Mouse (Mus musculus): ENCODE measurements at regions not wholly inside any gene's neighbourhood (a gene's known extent, or its start where the extent isn't known, plus 50 kb on each side); places are given as distances from the start of the nearest gene placed in this dataset.
"Not testable (repeated sequence)": the region's sequence is repeated elsewhere in the genome, so short reads cannot be mapped to it uniquely, and the experiment has no call there.

DNA sequence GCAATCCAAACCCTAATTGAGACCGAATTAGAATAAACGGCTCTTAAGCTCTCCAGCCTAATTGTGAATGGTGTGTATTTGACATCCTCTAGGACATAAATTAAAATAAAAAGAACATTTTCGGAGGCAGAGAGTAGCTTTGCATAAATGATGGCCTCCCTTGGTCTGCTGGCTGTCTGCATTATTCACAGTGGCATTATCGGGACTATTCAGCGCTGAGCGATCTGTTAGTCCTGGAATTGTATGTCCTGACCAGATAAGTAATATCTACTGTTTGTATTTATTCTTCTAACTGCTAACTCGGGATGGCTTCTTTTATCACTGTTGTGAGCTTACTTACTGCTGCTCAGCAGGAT, 299.6 kb downstream of the Chl1 start:
- no peak for DNase-seq

GRCm38 (mm10) chr6:103810342-103811001, 300.1 kb downstream of the Chl1 start:
- DNase-seq, result peak; percentile 43 to 56

GRCm38 (mm10) chr6:103816396-103816795, 306.0 kb downstream of the Chl1 start:
- not testable (repeated sequence) for DNase-seq

- no peak for DNase-seq
These were observed 315.7 kb downstream of the Chl1 start for GRCm38 (mm10) chr6:103826042-103826441.

- no peak for DNase-seq
These were observed 317.2 kb downstream of the Chl1 start for GRCm38 (mm10) chr6:103827623-103828022.

GRCm38 (mm10) chr6:103828866-103829265, 318.5 kb downstream of the Chl1 start:
- DNase-seq, result no peak

DNA sequence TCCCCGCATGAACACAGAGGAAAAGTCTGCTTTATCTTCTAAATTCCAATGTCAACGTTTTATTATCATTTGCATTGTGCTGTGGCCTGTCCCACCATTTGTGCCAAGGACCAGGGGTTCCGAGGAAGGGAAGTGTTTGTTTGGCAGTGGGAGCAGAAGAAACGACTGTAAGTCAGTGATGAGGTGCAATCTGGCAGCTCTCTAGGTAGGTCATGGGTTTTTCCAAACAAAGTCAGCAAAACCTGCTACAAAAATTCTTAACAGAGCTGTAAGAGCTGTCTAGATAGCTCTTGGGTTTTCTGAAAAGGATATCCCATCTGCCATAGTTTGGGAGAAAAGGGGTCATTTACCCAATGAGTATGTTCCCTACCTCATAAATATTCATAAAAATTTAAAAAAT, 321.9 kb downstream of the Chl1 start:
- DNase-seq, result no peak

GRCm38 (mm10) chr6:103832808-103833207, 322.4 kb downstream of the Chl1 start:
- no peak for DNase-seq

GRCm38 (mm10) chr6:103833501-103834132, 323.2 kb downstream of the Chl1 start:
- peak; percentile 81 to 85 for DNase-seq

DNA sequence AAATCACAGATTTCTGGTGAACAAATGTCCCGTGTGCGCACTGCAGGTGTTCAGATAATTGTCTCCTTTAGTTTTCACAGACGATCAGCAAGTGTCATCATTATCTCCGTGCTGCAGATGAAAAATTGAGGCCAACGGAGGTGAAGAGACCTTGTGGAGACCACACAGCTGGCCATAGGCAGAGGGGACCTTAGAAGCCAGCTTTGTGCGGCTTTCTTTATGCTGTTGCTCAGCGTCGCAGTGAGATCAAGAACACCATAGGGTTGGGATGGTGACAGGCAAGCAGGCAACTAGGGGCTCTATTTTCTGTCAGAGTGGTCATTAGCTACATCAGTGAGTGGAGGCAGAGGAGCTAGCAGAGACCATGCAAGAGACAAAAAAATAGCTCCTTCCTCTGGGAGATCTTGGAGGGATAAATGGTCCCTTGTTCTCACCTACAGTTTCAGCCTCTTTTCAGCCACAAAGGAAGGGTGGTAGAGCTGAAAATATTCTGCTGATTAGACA, 324.4 kb downstream of the Chl1 start:
- no peak for DNase-seq

DNA sequence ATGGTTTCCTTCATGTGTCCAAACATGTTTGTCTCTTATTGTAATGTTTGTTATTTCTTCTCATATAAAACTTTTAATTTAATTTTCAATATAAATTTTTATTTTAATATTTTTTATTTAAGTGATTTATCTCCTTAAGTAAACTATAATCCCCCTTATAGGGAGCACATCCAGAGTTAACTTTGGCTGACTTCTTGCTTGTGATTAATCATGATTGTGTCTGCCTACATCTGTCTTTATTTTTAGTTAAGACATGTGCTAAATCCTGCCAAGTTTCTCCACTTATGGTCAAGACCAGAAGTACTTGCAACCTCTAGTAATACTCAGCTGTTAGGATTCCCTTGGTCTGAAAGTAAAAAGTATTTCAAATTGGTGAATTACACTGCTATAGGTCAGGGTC, 349.4 kb downstream of the Chl1 start:
- no peak for DNase-seq

DNA sequence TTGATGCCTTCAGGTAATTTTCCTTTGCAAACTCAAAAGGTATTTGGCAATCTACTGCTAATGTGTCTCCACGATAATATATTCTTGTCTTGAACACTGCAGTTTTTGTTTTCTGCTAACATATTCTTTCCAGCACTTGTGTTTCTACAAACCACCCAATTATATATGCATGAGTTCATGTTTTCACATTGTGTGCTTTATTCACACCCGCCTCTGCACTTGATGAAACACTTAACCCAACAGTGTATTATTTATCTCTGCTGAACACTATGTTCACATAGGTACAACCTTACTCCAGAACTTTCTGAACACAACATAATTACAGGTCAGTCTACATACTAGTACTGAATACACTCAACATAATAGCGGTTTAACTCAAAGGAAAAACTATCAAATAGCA, 383.1 kb downstream of the Chl1 start:
- no peak for DNase-seq

- DNase-seq, result no peak
These were observed 414.1 kb downstream of the Chl1 start for GRCm38 (mm10) chr6:103924504-103924903.

GRCm38 (mm10) chr6:103927094-103927493, 416.7 kb downstream of the Chl1 start:
- DNase-seq, result peak; percentile 3 to 38

GRCm38 (mm10) chr6:103940345-103940744, 430.0 kb downstream of the Chl1 start:
- DNase-seq, result no peak

- DNase-seq, result no peak
These were observed 434.0 kb downstream of the Chl1 start for GRCm38 (mm10) chr6:103944361-103944760.

GRCm38 (mm10) chr6:103947474-103947873, 437.1 kb downstream of the Chl1 start:
- DNase-seq, result no peak

DNA sequence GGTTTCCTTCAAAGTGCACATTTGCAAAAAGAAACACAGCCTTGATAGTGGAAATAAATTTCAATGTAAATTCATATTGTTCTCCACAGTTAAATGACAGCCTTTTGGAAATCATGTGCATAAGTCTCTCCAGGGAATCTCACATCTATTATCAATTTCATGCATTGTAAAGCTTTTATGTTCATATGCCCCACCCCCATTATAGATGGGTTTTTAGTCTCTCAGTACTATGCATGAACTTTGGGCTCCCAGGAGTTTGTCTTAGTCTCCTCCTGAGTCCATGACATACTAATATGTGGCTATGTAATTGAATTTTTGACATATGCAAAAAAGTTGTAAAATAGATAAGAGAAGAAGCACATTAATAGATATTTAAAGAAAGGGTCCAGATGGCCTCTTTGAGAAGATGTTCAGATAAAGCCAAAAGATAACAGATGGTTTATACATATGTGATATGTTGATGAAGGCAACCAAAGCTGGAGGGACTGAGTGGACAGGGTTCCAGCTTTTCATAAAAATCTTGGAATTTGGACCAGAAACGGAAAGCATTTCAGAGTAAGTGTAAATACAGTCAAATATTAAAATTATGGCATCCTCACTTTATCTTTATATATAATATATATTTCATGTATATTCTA, 442.9 kb downstream of the Chl1 start:
- no peak for DNase-seq

- no peak for DNase-seq
These were observed 448.6 kb downstream of the Chl1 start for GRCm38 (mm10) chr6:103959002-103959401.

- no peak for DNase-seq
These were observed 457.5 kb downstream of the Chl1 start for GRCm38 (mm10) chr6:103967811-103968420.

GRCm38 (mm10) chr6:103999186-103999585, 488.8 kb downstream of the Chl1 start:
- peak; percentile 6 to 23 for DNase-seq

DNA sequence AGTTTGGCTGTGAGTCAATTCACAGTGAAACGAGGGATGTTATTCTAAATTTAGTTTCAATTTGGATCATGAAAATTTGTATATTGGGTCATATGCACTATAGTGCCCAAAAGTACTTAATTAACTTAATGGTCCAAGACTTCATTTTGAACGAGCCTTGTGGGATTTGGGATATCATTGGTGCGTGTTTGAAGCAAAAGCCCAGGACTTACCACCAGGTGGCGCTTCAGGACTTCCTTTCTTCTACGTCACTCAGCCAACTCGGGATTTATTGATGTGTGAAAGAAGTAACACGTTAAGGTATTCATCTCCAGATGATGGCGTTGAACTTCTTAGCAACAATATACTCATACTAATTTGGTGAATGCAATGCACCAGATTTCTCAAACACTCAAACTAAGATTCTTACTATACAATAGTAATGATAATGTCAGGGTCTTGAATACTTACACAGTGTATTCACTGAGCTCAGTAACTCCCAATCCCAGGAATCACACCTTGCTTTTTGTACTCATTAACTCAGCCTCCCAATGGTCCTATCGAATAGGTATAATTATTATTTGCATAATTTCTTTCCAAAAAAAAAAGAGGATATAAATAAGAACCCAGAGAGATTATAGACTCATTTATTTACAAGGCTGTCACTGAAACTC, 464.0 kb upstream of the Cntn6 start:
- DNase-seq, result peak; percentile 94 to 96

- no peak for DNase-seq
These were observed 453.7 kb upstream of the Cntn6 start for GRCm38 (mm10) chr6:104038853-104039252.

Data from cerebellum, postnatal 14 days (tissue).